Mouse (Mus musculus) midbrain, postnatal 0 days (tissue): ENCODE data around the gene Ier3. TPM values are rescaled to one million over a fixed set of nuclear protein-coding genes. Genes with fewer than 3 reads are reported as not detected.
A peak's percentile ranks its signal among the peaks of the same experiment; 100 is the strongest.

Experiments
- ATAC-seq: fragments of 200-750 bp; cut with Nextera tagmentation; 2 replicates; pipeline ENCODE4 v1.8.0; 2017; ENCODE audit warnings: moderate number of reproducible peaks, mild to moderate bottlenecking, moderate TSS enrichment, moderate library complexity; ENCODE audit not compliant: low FRiP score
- DNase-seq: peaks from one replicate; pipeline ENCODE4 v3.0.0-alpha.2; 2015; ENCODE audit warnings: low spot score
- H3K27ac ChIP-seq: fragments of 300-500 bp; sonication (generic); 2 replicates; pipeline ENCODE4 v1.5.1; 2014; ENCODE audit warnings: low read depth, mild to moderate bottlenecking, low read length, mixed read lengths
- H3K27me3 ChIP-seq: fragments of 300-500 bp; sonication (generic); 2 replicates; pipeline ENCODE4 v1.6.1; 2014; ENCODE audit warnings: low read length, control low read depth, mixed read lengths; ENCODE audit not compliant: insufficient read depth
- H3K36me3 ChIP-seq: fragments of 300-500 bp; sonication (generic); 2 replicates; pipeline ENCODE4 v1.6.1; 2014; ENCODE audit warnings: low read length, control low read depth, mixed read lengths; ENCODE audit not compliant: insufficient read depth
- H3K4me1 ChIP-seq: fragments of 300-500 bp; sonication (generic); 2 replicates; pipeline ENCODE4 v1.6.1; 2014; ENCODE audit warnings: mild to moderate bottlenecking, control low read depth, antibody characterized with exemption, low read length, mixed read lengths; ENCODE audit not compliant: insufficient read depth
- H3K4me2 ChIP-seq: fragments of 300-500 bp; sonication (generic); 2 replicates; pipeline ENCODE4 v1.6.1; 2014; ENCODE audit warnings: low read depth, mild to moderate bottlenecking, low read length, mixed read lengths; ENCODE audit not compliant: poor library complexity, severe bottlenecking
- H3K4me3 ChIP-seq: fragments of 300-500 bp; sonication (generic); 2 replicates; pipeline ENCODE4 v1.5.1; 2014; ENCODE audit warnings: low read depth, mild to moderate bottlenecking, low read length, moderate library complexity
- H3K9ac ChIP-seq: fragments of 300-500 bp; sonication (generic); replicated peaks from 2 replicates; pipeline ENCODE4 v1.6.1; 2014; ENCODE audit warnings: mild to moderate bottlenecking, low read length, moderate library complexity, mixed read lengths; ENCODE audit not compliant: poor library complexity, severe bottlenecking
- H3K9me3 ChIP-seq: fragments of 300-500 bp; sonication (generic); 2 replicates; pipeline ENCODE4 v1.6.1; 2016; ENCODE audit warnings: low read length, control low read depth
- CTCF ChIP-seq: IDR thresholded peaks from 2 replicates; pipeline ENCODE4 v1.5.1; 2016; ENCODE audit warnings: antibody characterized with exemption, mild to moderate bottlenecking
- WGBS: fragments of 180-500 bp; shearing (Covaris S2); extraction: QIAGEN DNeasy Blood & Tissue Kit; methylation state at CpG from one replicate; pipeline ENCODE4 v1.1.7; 2014; 5-methylcytosine and 5-hydroxymethylcytosine counted together
- polyA plus RNA-seq: library from polyadenylated mRNA; unstranded; fragments of >200 nt; fragmentation: Nextera tagmentation; extraction: Ambion mirVana; gene quantifications from 2 replicates; pipeline ENCODE4 v1.2.1, GENCODE M21; 2015
- total RNA-seq: library from RNA; depleted of rRNA; stranded (reverse); fragments of >200 nt; gene quantifications from 2 replicates; pipeline ENCODE4 v1.2.3, GENCODE M21; 2014

Gene Ier3
- total and polyA plus RNA-seq, 2 experiments from 2014 or later = 10.9 to 12.2 TPM

DNA sequence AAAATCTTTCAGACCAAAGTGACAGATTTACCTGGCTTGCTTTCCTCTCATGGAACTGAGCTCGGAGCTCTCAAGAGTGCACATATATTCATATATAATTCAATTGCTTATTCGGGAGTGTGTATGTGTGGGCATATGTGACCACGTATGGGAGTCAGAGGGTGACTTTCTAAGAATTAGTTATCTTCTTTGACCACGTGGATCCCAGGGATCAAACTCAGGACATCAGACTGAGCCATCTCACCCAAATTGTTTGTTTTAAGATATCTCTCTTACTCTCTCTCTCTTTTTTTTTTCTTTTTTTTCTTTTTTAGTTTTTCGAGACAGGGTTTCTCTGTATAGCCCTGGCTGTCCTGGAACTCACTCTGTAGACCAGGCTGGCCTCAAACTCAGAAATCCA, 1.4 kb upstream of the Ier3 start:
- H3K9me3 ChIP-seq = no peaks in the 10 kb centered on the region
- H3K9ac ChIP-seq = no peak overlapping the region
- H3K4me1 ChIP-seq = peaks cover 5% of the 10 kb centered on the region; the same call in 1 of the 2 replicates
- no peak overlapping the region for H3K27ac ChIP-seq
- no peak for TF ChIP-seq CTCF
- 86% methylated on average over 5 of the region's 5 CpGs for WGBS
- DNase-seq (no peak), ATAC-seq (no peak)
- no peak overlapping the region for H3K4me3 ChIP-seq
- H3K27me3 ChIP-seq = peaks cover 7% of the 10 kb centered on the region
- no peak overlapping the region for H3K4me2 ChIP-seq
- H3K36me3 ChIP-seq = peaks cover 3% of the 10 kb centered on the region; the same call in 1 of the 2 replicates

DNA sequence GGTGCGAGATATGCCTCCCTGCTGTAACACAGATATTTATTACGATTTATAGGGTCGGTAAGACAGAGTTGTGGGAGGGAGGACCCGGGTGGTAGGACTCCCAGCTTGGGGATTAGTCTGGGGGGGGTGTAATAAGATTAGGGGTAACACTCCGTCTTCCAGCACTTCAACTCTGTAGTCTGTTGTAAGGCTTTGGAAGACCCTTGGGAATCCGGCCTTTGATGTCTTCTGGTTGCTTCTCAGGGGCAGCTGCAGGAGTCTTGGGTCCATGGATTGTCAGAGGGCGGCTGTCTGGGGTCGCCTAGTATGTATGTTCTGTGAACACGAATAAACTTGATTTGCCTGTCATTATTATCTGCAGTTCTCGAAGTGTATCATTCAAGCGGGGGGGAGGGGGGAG, 1.1 kb downstream of the Ier3 start:
- DNase-seq (no peak), ATAC-seq (0 out of 2 replicates have a peak, but pooled peaks have one; percentile 4)
- H3K9me3 ChIP-seq = no peaks in the 10 kb centered on the region
- peaks cover 5% of the 10 kb centered on the region; the same call in 1 of the 2 replicates for H3K4me1 ChIP-seq
- H3K4me3 ChIP-seq = peak overlapping the region; percentile 75
- 3% methylated on average over 11 of the region's 11 CpGs for WGBS
- H3K9ac ChIP-seq = peak overlapping the region; percentile 86
- peaks cover 13% of the 10 kb centered on the region for H3K36me3 ChIP-seq
- TF ChIP-seq CTCF = no peak
- peaks cover 7% of the 10 kb centered on the region for H3K27me3 ChIP-seq
- H3K4me2 ChIP-seq = peak overlapping the region; percentile 72
- H3K27ac ChIP-seq = peak overlapping the region; percentile 85

DNA sequence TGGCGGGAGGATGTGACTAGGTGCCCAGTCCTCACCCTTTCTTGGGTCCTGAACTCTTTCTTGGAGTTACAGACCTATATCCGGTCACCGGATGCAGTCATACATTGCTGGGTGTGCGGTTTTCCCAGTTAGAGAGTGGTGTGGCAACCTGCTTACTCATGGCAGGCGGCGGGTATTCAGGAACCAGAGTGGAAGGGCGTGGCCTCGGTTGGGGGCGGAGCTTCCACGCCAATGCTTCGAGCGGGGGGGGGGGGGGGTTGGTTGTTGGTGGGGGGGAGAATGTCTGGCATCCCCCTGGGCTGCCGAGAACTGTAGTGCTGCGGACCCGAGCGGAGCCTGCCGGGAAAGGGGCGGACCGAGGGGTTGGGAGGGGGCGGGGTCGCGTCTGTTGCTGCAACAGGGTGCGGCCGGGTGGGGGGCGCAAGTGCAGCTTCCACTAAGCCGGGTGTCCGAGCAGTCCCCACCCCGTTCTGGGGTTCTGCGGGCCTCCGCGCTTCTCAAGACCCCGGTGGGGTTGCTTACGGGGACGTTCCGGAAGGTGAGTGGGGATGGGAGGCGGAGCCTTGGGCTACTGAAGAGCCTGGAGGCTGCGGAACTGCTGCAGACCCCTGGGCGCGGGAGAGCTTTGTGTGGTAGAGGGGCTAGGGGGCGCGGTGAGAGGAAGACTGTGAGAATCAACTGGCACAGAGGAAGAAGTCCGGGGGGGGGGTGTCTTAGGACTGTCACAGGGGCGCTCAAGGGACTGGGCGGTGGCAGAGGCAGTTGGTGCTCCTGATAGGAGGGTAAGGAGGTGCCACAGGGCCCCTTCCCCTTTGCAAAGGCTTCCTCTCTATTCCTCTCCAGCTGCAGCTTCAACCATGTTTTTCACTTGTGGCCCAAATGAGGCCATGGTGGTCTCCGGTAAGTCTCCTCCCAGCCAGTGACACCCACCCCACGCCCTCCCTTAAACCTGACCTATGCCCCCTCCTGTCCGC, 1.8 kb downstream of the Ier3 start, which contains the start of gene Flot1:
Flot1 (plus strand) TSS at position 267 of the 974 bp plus-strand sequence.
- peak within 1 kb of the TSS; percentile 75 for H3K4me3 ChIP-seq
- peak; percentile 84 for ATAC-seq
- H3K4me1 ChIP-seq = peaks cover 5% of the 10 kb centered on the region; the same call in 1 of the 2 replicates
- peaks cover 15% of the 10 kb centered on the region for H3K36me3 ChIP-seq
- H3K27me3 ChIP-seq = peaks cover 7% of the 10 kb centered on the region
- H3K4me2 ChIP-seq = peak within 1 kb of the TSS; percentile 72
- peak within 1 kb of the TSS; percentile 86 for H3K9ac ChIP-seq
- H3K9me3 ChIP-seq = no peaks in the 10 kb centered on the region
- peak within 1 kb of the TSS; percentile 85 for H3K27ac ChIP-seq
- WGBS = under 1% methylated on average over 35 of the region's 47 CpGs
- peak; percentile 91 for DNase-seq
- no peak for TF ChIP-seq CTCF

DNA sequence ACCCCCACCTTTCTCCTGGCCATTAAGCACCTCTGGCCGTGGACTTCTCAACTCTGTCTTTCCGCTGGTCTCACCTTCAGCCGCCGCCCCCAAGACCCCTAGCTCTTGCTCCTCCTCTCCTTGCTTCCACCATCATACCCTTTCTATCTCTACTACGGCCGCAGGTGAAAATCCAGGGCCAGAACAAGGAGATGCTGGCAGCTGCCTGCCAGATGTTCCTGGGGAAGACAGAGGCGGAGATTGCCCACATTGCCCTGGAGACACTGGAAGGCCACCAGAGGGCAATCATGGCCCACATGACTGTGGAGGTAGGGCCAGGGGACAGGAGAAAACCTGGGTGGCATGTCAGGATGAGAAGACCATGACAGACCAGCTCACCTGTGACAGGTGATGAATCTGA, 2.9 kb downstream of the Ier3 start:
- Histone ChIP-seq H3K9me3 (no peaks in the 10 kb centered on the region), H3K36me3 (peaks cover 15% of the 10 kb centered on the region), H3K4me1 (peaks cover 5% of the 10 kb centered on the region; the same call in 1 of the 2 replicates), H3K4me3 (peak overlapping the region; percentile 75), H3K4me2 (peak overlapping the region; percentile 72), H3K9ac (no peak overlapping the region), H3K27me3 (peaks cover 7% of the 10 kb centered on the region), H3K27ac (no peak overlapping the region)
- no peak for DNase-seq
- WGBS = 67% methylated on average over 7 of the region's 7 CpGs
- peak; percentile 48 for TF ChIP-seq CTCF
- no peak for ATAC-seq

DNA sequence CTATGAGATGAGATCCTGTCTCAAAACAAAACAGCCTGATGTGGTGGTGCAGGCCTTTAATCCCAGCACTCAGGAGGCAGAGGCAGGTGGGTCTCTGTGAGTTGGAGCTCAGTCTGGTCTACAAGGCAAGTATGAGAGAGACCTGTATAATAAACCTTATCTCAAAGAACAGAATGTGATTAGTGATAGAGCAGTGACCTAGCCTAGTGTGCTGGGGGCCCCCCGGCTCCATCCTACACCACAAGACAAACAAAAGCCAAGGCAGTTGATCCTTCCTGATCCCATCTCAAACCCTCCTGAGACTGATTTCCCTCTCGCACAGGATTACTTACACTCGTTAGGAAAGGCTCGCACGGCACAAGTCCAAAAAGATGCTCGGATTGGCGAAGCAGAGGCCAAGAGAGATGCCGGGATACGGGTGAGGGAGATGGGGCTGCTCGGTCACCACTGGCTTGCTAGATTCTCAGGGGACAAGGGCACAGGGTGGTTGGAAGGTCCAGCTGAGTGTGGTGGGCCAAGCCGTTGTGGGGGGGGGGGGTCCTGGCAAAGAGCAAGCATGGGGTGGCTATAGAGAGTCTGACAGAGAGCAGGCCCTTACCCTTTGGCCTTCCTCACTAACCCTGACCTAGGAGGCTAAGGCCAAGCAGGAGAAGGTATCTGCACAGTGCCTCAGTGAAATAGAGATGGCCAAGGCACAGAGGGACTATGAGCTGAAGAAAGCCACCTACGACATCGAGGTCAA, 3.8 kb downstream of the Ier3 start:
- H3K4me1 ChIP-seq = peaks cover 5% of the 10 kb centered on the region; the same call in 1 of the 2 replicates
- H3K4me3 ChIP-seq = no peak overlapping the region
- peaks cover 7% of the 10 kb centered on the region for H3K27me3 ChIP-seq
- no peaks in the 10 kb centered on the region for H3K9me3 ChIP-seq
- no peak overlapping the region for H3K27ac ChIP-seq
- 90% methylated on average over 13 of the region's 13 CpGs for WGBS
- H3K9ac ChIP-seq = no peak overlapping the region
- ATAC-seq (no peak), DNase-seq (no peak)
- no peak for TF ChIP-seq CTCF
- H3K4me2 ChIP-seq = no peak overlapping the region
- peaks cover 15% of the 10 kb centered on the region for H3K36me3 ChIP-seq
